Mouse (Mus musculus): ENCODE measurements around the gene Gm4846.
"Not testable (repeated sequence)": the region's sequence is repeated elsewhere in the genome, so short reads cannot be mapped to it uniquely, and the experiment has no call there.

The Gm4846 gene

DNA sequence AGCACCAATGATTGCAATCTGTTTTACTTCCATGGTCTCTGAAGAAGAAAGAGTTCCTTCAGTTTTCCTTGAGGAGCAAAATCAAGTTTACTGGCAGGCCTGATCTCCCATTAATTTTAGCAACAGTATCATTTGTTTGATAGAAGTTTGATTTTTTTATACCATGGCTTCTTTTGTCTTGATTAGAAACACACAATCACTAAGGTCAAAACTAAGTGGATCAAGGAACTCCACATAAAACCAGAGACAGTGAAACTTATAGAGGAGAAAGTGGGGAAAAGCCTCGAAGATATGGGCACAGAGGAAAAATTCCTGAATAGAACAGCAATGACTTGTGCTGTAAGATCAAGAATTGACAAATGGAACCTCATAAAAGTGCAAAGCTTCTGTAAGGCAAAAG, at the start of gene Gm4846:
Gene Gm4846, minus strand, starts transcription at position 101 of the 400 bp plus-strand sequence.
- not testable (repeated sequence) for DNase-seq (ENCODE audit: low spot score)

DNA sequence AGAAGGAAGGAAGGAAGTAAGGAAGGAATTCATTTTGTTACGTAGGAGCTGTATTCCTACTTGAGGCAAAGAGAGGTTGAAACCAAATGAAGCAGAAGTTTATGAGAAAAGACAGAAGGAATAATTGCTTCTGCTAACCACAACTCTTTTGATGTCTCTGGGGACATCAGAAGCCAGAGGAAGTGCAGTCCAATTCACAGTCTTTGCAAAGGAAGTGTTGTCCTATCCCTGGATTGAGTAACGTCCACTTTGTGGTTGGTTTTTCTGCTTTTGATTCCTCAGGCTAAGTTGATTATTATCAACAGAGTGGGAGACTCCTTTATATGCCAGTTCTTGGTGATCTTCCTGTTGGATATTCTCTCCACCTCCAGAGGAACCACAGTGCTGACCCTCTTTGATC, 34.1 kb upstream of the Gm4846 start:
- not testable (repeated sequence) for DNase-seq (ENCODE audit: low spot score)

GRCm38 (mm10) chr1:166524709-166525108, 27.3 kb upstream of the Gm4846 start:
- not testable (repeated sequence) for DNase-seq (ENCODE audit: low spot score)

DNA sequence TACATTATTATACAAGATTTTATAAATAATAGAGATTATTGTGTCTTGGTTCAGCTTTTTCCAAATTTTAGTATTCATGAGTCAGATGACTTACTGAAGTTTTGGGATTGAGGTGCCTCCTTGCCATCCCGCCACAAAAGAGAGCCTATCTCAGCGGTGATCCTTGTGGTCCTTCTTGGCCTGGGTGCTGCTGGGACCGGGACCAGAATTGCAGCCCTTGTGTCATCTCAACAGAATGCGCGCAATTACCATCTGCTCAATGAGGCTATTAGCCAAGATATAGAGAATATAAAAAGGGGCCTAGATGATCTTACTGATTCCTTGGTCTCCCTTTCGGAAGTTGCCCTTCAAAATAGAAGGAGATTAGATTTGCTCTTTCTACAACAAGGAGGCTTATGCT, 22.2 kb upstream of the Gm4846 start:
- not testable (repeated sequence) for DNase-seq (ENCODE audit: low spot score)

DNA sequence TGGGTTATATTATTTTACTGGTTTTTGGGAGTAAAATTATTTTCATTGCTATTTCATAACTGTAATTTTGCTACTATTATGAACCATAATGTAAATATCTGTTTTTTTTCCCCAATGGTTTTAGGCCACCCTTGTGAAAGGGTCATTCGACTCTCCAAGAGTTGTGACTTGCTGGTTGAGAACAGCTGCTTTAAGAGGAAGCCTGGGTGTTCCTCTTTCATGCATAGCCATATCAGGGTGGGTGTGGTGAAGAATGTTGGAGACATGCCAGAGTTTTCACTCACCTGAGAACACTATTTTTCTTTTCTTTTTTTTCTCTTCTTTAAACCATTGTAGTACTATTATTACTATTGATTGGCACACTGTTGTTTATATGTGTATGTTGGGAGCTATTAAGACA, 19.2 kb upstream of the Gm4846 start:
- DNase-seq (ENCODE audit: low spot score), result no peak

- DNase-seq (ENCODE audit: low spot score), result not testable (repeated sequence)
Measured at GRCm38 (mm10) chr1:166504206-166504605, 6.8 kb upstream of the Gm4846 start.

GRCm38 (mm10) chr1:166479503-166479902, 17.9 kb downstream of the Gm4846 start:
- no peak for DNase-seq (ENCODE audit: low spot score)

DNA sequence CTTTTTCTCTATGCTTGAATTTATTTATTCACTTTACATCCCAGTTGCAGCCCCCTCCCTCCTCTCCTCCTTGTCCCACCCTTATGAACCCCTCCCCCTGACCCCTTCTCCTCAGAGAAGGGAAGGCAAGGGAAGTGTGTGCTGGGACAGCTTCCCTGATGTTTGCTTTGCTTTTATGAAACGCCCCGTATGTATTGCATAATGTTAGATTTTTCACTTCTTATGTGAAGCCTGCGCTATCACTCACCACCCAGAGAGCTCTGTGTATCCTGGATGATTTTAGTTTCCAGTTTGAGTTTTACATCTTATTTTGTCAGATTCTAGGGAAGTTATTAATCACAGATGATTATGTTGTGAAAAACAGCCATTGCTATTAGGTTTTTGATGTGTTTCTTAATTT, 30.2 kb downstream of the Gm4846 start:
- no peak for DNase-seq (ENCODE audit: low spot score)

DNA sequence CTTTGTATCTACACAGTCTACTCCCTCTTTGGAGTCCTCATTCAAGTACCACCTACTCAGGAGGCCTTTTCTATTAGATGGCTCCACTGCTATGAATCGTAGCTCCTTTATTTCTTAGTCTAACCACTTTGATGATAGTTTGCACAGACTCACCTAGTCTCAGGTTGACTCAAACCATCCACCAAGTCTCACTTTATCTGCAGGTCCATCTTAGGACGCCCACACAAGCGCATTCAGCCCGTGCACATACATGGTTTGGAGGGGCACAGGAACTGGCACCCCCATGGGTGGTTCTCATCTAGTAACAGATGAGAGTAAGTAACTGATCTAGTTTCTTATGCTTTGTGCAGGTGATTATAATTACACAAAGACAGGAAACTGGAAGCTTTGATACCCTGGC, 34.8 kb downstream of the Gm4846 start:
- no peak for DNase-seq (ENCODE audit: low spot score)

GRCm38 (mm10) chr1:166441992-166442391, 55.4 kb downstream of the Gm4846 start:
- DNase-seq (ENCODE audit: low spot score), result no peak

DNA sequence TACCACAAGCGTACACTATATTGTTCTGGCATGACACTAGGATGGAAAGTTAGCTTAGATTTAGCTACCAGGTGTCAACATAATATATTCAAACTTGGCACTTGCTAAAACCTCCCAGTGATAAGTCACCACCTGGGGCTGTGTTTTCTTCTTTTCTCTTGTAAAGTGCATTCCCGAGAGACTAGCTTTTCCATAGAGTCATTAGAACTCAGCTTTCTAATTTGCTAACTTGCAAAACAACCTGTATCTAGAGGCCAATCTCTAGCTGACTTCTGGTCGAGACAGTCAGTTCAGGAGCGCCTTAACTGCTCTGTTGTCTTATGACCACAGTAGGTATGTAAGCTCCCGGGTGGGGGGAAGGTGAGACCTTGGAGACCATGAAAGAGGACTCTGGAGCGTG, 58.0 kb downstream of the Gm4846 start:
- no peak for DNase-seq (ENCODE audit: low spot score)
